Mouse (Mus musculus): ENCODE data around the gene Adk. TPM values are rescaled to one million over a fixed set of nuclear protein-coding genes. Genes with fewer than 3 reads are reported as not detected.
"Not testable (repeated sequence)": the region's sequence is repeated elsewhere in the genome, so short reads cannot be mapped to it uniquely, and the experiment has no call there.

Adk gene
- polyA plus RNA-seq, 1 experiment, result 66.2 TPM

DNA sequence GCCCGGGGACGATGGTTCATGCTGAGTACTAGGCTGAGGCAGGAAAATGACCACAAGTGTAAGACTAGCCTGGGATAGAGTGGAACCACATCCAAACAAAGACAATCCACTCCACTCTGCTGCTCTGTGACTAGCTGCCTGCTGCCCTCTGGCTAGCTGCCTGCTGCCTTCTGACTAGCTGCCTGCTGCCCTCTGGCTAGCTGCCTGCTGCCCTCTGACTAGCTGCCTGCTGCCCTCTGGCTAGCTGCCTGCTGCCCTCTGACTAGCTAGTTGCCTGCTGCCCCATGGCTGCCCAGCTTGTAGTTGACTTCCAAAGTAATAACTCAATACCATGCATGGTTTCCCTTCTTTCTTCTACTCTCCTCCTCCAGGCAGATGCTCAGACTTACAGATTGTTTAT lies 424.8 kb downstream of the Adk start:
- H3K4me3 ChIP-seq (replicated peaks; ENCODE audit: insufficient read depth, low read depth, low read length), result no peak overlapping the region
- WGBS, result 58% methylated on average over 2 of the region's 2 CpGs
- TF ChIP-seq POLR2A (IDR thresholded peaks at IDR 0.05; ENCODE audit: borderline replicate concordance, insufficient read depth, low read length), result no peak
- no peak for TF ChIP-seq CTCF (IDR thresholded peaks at IDR 0.05; ENCODE audit: borderline replicate concordance, insufficient read depth, low read depth, low read length)
- peak in 1 of 2 experiments; percentile 11 for DNase-seq
- H3K4me1 ChIP-seq (ENCODE audit: control insufficient read depth, insufficient read depth, low read length), result no peaks in the 10 kb centered on the region
- H3K27me3 ChIP-seq (ENCODE audit: control insufficient read depth, insufficient read depth, low read length), result no peaks in the 10 kb centered on the region
- no peak overlapping the region for H3K27ac ChIP-seq (ENCODE audit: insufficient read depth, low read length)

DNA sequence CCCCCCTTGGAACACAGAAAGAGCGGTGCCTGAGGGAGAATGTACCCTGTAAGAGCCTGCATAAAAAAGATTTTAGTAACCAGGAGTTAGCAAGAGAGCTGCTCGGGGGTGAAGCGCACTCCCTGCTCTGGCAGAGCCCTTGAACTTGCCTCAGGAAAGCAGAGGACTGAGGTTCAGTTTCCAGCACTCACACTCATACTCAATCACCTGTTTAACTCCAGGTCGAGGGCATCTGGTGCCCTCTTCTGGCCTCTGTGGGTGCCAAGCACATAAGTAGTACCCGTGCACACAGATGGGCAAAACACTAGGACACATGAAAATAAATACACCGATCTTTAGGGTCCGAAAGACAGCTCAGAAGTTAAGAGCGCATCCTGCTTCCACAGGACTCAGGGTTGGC lies 427.2 kb downstream of the Adk start:
- no peak for TF ChIP-seq CTCF (IDR thresholded peaks at IDR 0.05; ENCODE audit: borderline replicate concordance, insufficient read depth, low read depth, low read length)
- TF ChIP-seq POLR2A (IDR thresholded peaks at IDR 0.05; ENCODE audit: borderline replicate concordance, insufficient read depth, low read length), result no peak

DNA sequence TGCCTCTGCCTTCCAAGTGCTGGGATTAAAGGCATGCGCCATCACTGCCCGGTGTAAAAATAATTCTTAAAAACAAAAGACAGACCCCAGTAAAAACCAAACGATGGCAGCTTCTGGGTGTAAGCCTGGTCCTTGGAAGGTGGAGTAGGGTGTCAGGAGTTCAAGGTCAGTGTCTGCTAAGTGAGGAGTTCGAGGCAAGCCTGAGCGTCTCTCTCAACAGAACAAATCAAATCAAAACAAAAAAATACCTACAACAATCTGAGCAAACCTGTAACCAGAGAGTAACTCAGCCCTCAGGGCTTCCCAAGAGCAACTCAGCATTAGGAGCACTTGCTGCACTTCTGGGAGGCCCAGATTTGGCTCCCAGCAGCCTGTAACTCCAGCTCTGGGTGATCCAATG lies 427.8 kb downstream of the Adk start:
- 94% methylated on average over 5 of the region's 5 CpGs for WGBS

More for the DNA sequence above, 427.2 kb downstream of the Adk start:
- Histone ChIP-seq H3K4me3 (replicated peaks; ENCODE audit: insufficient read depth, low read depth, low read length) (no peak overlapping the region), H3K27me3 (ENCODE audit: control insufficient read depth, insufficient read depth, low read length) (no peaks in the 10 kb centered on the region), H3K27ac (ENCODE audit: insufficient read depth, low read length) (no peak overlapping the region), H3K4me1 (ENCODE audit: control insufficient read depth, insufficient read depth, low read length) (no peaks in the 10 kb centered on the region)
- WGBS, result 96% methylated on average over 8 of the region's 8 CpGs
- DNase-seq, result no peak

DNA sequence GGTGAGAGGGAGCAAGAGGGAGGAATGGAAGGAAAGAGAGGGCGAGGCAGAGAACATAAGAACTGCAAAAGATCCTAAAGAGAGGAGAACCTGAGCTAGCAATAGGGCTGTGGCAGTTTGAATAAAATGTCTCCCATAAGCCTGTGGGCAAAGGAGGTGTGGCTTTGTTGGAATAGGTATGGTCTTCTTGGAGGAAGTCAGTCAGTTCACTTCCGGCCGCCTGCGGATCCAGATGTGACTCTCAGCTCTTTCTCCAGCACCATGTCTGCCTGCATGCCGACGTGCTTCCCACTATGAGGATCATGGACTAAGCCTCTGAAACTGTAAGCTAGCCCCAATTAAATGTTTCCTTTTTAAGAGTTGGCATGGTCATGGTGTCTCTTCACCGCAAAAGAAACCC lies 428.9 kb downstream of the Adk start, which contains the start of gene Kat6b:
Gene Kat6b (plus strand): TSS at position 204 of the 400 bp plus-strand sequence.
- Histone ChIP-seq H3K4me3 (replicated peaks; ENCODE audit: insufficient read depth, low read depth, low read length) (no peak within 1 kb of the TSS), H3K27ac (ENCODE audit: insufficient read depth, low read length) (no peak within 1 kb of the TSS), H3K4me1 (ENCODE audit: control insufficient read depth, insufficient read depth, low read length) (no peaks in the 10 kb centered on the region), H3K27me3 (ENCODE audit: control insufficient read depth, insufficient read depth, low read length) (no peaks in the 10 kb centered on the region)
- 94% methylated on average over 7 of the region's 7 CpGs for WGBS
- TF ChIP-seq CTCF (IDR thresholded peaks at IDR 0.05; ENCODE audit: borderline replicate concordance, insufficient read depth, low read depth, low read length) (no peak), POLR2A (IDR thresholded peaks at IDR 0.05; ENCODE audit: borderline replicate concordance, insufficient read depth, low read length) (no peak)
- no peak for DNase-seq

More for the DNA sequence above, 427.8 kb downstream of the Adk start:
- no peak overlapping the region for H3K4me3 ChIP-seq (replicated peaks; ENCODE audit: insufficient read depth, low read depth, low read length)
- no peak for DNase-seq
- no peak overlapping the region for H3K27ac ChIP-seq (ENCODE audit: insufficient read depth, low read length)
- no peaks in the 10 kb centered on the region for H3K27me3 ChIP-seq (ENCODE audit: control insufficient read depth, insufficient read depth, low read length)
- no peak for TF ChIP-seq POLR2A (IDR thresholded peaks at IDR 0.05; ENCODE audit: borderline replicate concordance, insufficient read depth, low read length)
- no peak for TF ChIP-seq CTCF (IDR thresholded peaks at IDR 0.05; ENCODE audit: borderline replicate concordance, insufficient read depth, low read depth, low read length)
- H3K4me1 ChIP-seq (ENCODE audit: control insufficient read depth, insufficient read depth, low read length), result no peaks in the 10 kb centered on the region

DNA sequence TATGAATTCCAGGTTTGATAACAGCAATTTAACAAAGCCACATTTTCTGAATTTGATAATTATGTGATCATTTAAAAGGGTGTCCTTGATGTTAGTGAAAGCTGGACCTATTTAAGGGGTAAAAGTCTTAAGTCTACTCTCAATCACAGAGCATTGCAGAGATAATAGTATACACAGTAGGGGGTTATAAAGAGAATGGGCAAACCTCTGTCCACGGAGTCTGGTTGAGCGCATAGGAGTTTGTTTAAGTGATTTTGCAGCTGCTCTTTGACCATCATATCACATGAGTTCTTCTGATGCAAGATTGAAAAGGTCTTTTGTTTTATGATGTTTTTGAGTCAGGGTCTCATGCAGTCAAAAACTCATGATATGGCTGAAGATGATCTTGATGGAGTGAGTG lies 431.8 kb downstream of the Adk start:
- no peak for DNase-seq
- Histone ChIP-seq H3K27ac (ENCODE audit: insufficient read depth, low read length) (no peak overlapping the region), H3K4me1 (ENCODE audit: control insufficient read depth, insufficient read depth, low read length) (no peaks in the 10 kb centered on the region), H3K27me3 (ENCODE audit: control insufficient read depth, insufficient read depth, low read length) (no peaks in the 10 kb centered on the region), H3K4me3 (replicated peaks; ENCODE audit: insufficient read depth, low read depth, low read length) (no peak overlapping the region)
- 72% methylated on average over 2 of the region's 2 CpGs for WGBS
- TF ChIP-seq POLR2A (IDR thresholded peaks at IDR 0.05; ENCODE audit: borderline replicate concordance, insufficient read depth, low read length) (no peak), CTCF (IDR thresholded peaks at IDR 0.05; ENCODE audit: borderline replicate concordance, insufficient read depth, low read depth, low read length) (no peak)

DNA sequence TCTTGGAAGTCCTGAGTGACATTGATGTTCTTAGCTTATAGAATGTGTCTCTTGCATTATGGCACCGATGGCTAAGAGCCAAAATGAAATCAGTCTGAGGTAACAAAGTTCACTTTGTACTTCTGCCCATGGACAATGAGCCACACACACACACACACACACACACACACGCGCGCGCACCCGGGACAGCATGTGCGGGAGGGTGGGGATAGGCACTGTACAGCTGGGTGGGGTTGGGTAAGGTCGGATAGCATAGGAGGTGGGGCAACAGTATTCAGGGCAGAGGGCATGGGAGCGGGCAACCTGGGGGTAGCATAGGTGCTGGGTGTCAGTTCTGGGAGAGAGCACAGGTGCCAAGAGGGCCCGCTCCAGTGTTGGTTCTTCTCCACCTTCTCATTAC lies 432.3 kb downstream of the Adk start:
- Histone ChIP-seq H3K27ac (ENCODE audit: insufficient read depth, low read length) (no peak overlapping the region), H3K4me3 (replicated peaks; ENCODE audit: insufficient read depth, low read depth, low read length) (no peak overlapping the region), H3K4me1 (ENCODE audit: control insufficient read depth, insufficient read depth, low read length) (no peaks in the 10 kb centered on the region), H3K27me3 (ENCODE audit: control insufficient read depth, insufficient read depth, low read length) (no peaks in the 10 kb centered on the region)
- DNase-seq, result no peak
- no peak for TF ChIP-seq POLR2A (IDR thresholded peaks at IDR 0.05; ENCODE audit: borderline replicate concordance, insufficient read depth, low read length)
- TF ChIP-seq CTCF (IDR thresholded peaks at IDR 0.05; ENCODE audit: borderline replicate concordance, insufficient read depth, low read depth, low read length), result no peak
- 94% methylated on average over 10 of the region's 10 CpGs for whole genome bisulfite sequencing

DNA sequence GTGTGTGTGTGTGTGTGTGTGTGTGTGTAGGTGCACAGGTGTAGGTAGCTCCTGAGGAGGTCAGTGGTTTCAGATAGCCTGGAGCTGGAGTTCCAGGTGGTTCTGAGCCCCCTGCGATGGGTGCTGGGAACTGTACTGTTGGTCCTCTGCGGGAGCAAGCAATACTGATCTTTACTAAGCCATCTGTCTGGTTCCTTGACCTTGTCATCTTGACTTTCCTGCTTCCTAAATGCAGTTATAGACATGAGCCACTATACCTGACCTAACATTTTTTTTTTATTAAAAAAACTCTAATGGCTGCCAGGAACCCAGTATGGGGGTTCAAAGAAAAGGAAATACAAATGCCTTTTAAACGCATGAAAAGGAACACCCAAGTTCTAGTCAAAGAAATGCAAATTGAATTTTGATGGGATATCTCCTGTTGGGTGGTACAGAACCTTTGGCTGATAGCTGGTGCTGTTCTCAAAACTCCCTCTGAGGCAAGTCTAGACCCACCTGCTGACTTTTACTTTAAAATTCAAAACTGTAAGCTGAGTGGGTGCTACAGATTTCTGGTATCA lies 433.7 kb downstream of the Adk start:
- Histone ChIP-seq H3K4me1 (ENCODE audit: control insufficient read depth, insufficient read depth, low read length) (no peaks in the 10 kb centered on the region), H3K27me3 (ENCODE audit: control insufficient read depth, insufficient read depth, low read length) (no peaks in the 10 kb centered on the region), H3K27ac (ENCODE audit: insufficient read depth, low read length) (no peak overlapping the region), H3K4me3 (replicated peaks; ENCODE audit: insufficient read depth, low read depth, low read length) (no peak overlapping the region)
- 87% methylated on average over 3 of the region's 3 CpGs for WGBS
- no peak for DNase-seq
- TF ChIP-seq POLR2A (IDR thresholded peaks at IDR 0.05; ENCODE audit: borderline replicate concordance, insufficient read depth, low read length) (no peak), CTCF (IDR thresholded peaks at IDR 0.05; ENCODE audit: borderline replicate concordance, insufficient read depth, low read depth, low read length) (no peak)

DNA sequence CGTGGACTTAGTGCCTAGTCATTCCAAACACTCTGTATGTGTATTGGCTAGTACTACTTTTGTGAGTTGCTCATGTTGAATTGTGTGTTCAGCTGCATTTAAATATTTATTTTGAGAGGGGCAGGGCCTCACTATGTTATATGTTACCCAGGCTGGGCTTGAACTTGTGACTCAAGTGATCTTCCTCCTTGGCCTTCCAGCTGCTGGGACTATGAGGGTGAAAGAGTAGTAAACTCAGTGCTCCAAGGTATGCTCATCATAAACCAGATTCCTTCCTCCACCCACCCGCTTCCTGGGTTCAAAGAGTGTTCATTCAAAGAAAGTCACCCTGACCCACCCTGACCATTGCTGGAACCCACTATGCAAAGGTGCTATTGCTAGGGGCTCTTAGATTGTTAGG lies 434.8 kb downstream of the Adk start:
- H3K4me1 ChIP-seq (ENCODE audit: control insufficient read depth, insufficient read depth, low read length); H3K27ac ChIP-seq (ENCODE audit: insufficient read depth, low read length); H3K4me3 ChIP-seq (replicated peaks; ENCODE audit: insufficient read depth, low read depth, low read length); H3K27me3 ChIP-seq (ENCODE audit: control insufficient read depth, insufficient read depth, low read length); DNase-seq: not testable (repeated sequence)
- 95% methylated on average over 2 of the region's 2 CpGs for WGBS

DNA sequence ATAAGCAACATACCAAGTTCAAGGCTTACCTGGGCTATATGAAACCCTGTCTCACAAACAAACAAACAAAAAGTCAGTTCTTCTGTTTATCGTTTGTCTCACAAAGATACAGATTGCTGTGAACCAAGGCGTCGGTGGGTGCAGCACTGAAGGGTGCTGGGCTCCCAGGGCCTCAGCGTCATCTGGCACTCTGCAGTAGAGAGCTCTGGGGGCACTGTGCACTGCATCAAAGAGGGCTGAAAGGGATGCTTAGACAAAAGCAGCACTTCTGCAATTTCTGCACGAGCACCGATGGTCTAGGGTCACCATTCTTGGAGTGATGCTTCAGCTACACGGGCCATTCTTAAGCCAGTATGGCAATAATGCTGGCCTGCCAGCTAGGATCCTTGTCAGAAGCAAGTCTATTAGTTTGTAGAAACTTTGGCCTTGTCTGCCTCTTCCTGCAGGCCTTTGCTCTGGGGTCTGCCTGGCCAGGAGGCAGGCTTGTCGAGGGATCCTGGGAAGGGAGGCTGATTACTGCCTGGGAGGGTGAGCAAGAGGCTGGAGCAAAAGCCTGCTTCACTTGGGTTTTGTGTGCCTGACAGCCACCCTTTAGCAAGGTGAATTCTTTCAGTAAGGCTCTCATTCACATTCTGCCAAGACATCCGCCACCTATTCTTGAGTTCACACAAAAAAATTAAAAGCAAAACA lies 436.2 kb downstream of the Adk start:
- 64% methylated on average over 9 of the region's 9 CpGs for WGBS
- not testable (repeated sequence) for H3K4me3 ChIP-seq (replicated peaks; ENCODE audit: insufficient read depth, low read depth, low read length); H3K27me3 ChIP-seq (ENCODE audit: control insufficient read depth, insufficient read depth, low read length); H3K4me1 ChIP-seq (ENCODE audit: control insufficient read depth, insufficient read depth, low read length); DNase-seq; H3K27ac ChIP-seq (ENCODE audit: insufficient read depth, low read length)
